Mouse (Mus musculus): ENCODE measurements around the gene Rab11fip4.

- no peak for TF ChIP-seq EP300 (IDR thresholded peaks at IDR 0.05; ENCODE audit: low read depth)
- TF ChIP-seq CTCF (IDR thresholded peaks at IDR 0.05; ENCODE audit: low read depth), result no peak
Observed at GRCm38 (mm10) chr11:79722811-79723210, 131.8 kb downstream of the Rab11fip4 start.
